Mouse (Mus musculus) ES-E14 (cell line): ENCODE results near the gene 1700022I11Rik. TPM values are rescaled to one million over a fixed set of nuclear protein-coding genes. Genes with fewer than 3 reads are reported as not detected.
A peak's percentile ranks its signal among the peaks of the same experiment; 100 is the strongest.

Experiments used
- DNase-seq: peaks from one replicate; pipeline ENCODE4 v3.0.0-alpha.2; 2013; ENCODE audit warnings: low read depth, low spot score
- H3K27ac ChIP-seq: 2 replicates; pipeline ENCODE4 v1.5.1; 2012; ENCODE audit warnings: low read depth, mild to moderate bottlenecking, low read length, moderate library complexity, mixed read lengths; ENCODE audit not compliant: poor library complexity, insufficient read depth, severe bottlenecking
- H3K36me3 ChIP-seq: 2 replicates; pipeline ENCODE4 v1.6.1; 2012; ENCODE audit warnings: mild to moderate bottlenecking, low read length, moderate library complexity, mixed read lengths; ENCODE audit not compliant: control insufficient read depth, poor library complexity, insufficient read depth, severe bottlenecking
- H3K4me1 ChIP-seq, 2 experiments: fragments of 150-350 bp in 1 of 2; sonication (generic) in 1 of 2; 2 replicates each; pipeline ENCODE4 v1.6.1; 2012; ENCODE audit warnings: low read length in 2 of 2, mild to moderate bottlenecking in 1 of 2, mixed read lengths in 1 of 2; ENCODE audit not compliant: control insufficient read depth in 2 of 2, insufficient read depth in 2 of 2, poor library complexity in 1 of 2
- H3K4me3 ChIP-seq, 2 experiments: fragments of 150-350 bp in 1 of 2; sonication (generic) in 1 of 2; 2 replicates each; pipeline ENCODE4 v1.5.1; 2012; ENCODE audit warnings: low read length in 2 of 2, low read depth in 1 of 2, mild to moderate bottlenecking in 1 of 2, mixed read lengths in 1 of 2; ENCODE audit not compliant: insufficient read depth in 1 of 2, poor library complexity in 1 of 2, severe bottlenecking in 1 of 2
- H3K9ac ChIP-seq: 2 replicates; pipeline ENCODE4 v1.6.1; 2012; ENCODE audit warnings: low read depth, mild to moderate bottlenecking, low read length, mixed read lengths; ENCODE audit not compliant: poor library complexity, insufficient read depth, severe bottlenecking
- H3K9me3 ChIP-seq: fragments of 150-350 bp; sonication (generic); 2 replicates; pipeline ENCODE4 v1.6.1; 2012; ENCODE audit warnings: low read depth, mild to moderate bottlenecking, low read length; ENCODE audit not compliant: control insufficient read depth, insufficient read depth
- CHD2 ChIP-seq: IDR thresholded peaks from 2 replicates; pipeline ENCODE4 v1.6.1; 2014; ENCODE audit warnings: mild to moderate bottlenecking, low read depth, low read length, inconsistent platforms
- HCFC1 ChIP-seq: IDR thresholded peaks from 2 replicates; pipeline ENCODE4 v1.6.1; 2012; ENCODE audit warnings: low read length, inconsistent platforms, borderline replicate concordance; ENCODE audit not compliant: insufficient read depth
- MAFK ChIP-seq: IDR thresholded peaks from 2 replicates; pipeline ENCODE4 v1.6.1; 2014; ENCODE audit warnings: mild to moderate bottlenecking, low read depth, low read length, inconsistent platforms; ENCODE audit not compliant: insufficient read depth
- ZC3H11A ChIP-seq: IDR thresholded peaks from 2 replicates; pipeline ENCODE4 v1.6.1; 2012; ENCODE audit warnings: low read depth, mild to moderate bottlenecking, inconsistent platforms, low read length, borderline replicate concordance
- ZNF384 ChIP-seq: IDR thresholded peaks from 2 replicates; pipeline ENCODE4 v1.6.1; 2012; ENCODE audit warnings: low read depth, low read length, inconsistent platforms
- in situ Hi-C, 2 experiments: fragments of 600-800 bp; cut with MboI; formaldehyde crosslinking; loops; one replicate each; pipeline ENCODE4 v1.15.1; 2025; ENCODE audit warnings: low sequenced_read_pairs in 2 of 2, inconsistent platforms in 1 of 2; ENCODE audit not compliant: unreplicated experiment in 2 of 2
- total RNA-seq: library from RNA; depleted of rRNA; stranded (reverse); fragments of 300-350 nt; gene quantifications from 2 replicates; pipeline ENCODE4 v1.2.3, GENCODE M21; 2012

1700022I11Rik gene
- total RNA-seq, 1 experiment, result 0.58 TPM

GRCm38 (mm10) chr4:43019641-43020465 is 50.4 kb downstream of the 1700022I11Rik start:
- Histone ChIP-seq H3K4me1 (peaks cover 2 to 19% of the 10 kb centered on the region in 2 experiments; a peak in 3 of 4 replicates), H3K36me3 (peaks cover 40% of the 10 kb centered on the region), H3K4me3 (peak overlapping the region in 1 of 2 experiments; percentile 9; a peak in 1 of 4 replicates), H3K27ac (no peak overlapping the region), H3K9me3 (no peaks in the 10 kb centered on the region), H3K9ac (peak overlapping the region; percentile 21)
- no peak for TF ChIP-seq HCFC1
- TF ChIP-seq ZC3H11A, result no peak
- TF ChIP-seq CHD2, result no peak
- no peak for TF ChIP-seq MAFK
- no peak for TF ChIP-seq ZNF384
- no peak for DNase-seq
- in situ Hi-C loops, result no loop called here

GRCm38 (mm10) chr4:43020876-43021275 is 51.5 kb downstream of the 1700022I11Rik start:
- TF ChIP-seq MAFK, result no peak
- no peak for TF ChIP-seq ZC3H11A
- TF ChIP-seq HCFC1, result no peak
- TF ChIP-seq ZNF384, result no peak
- TF ChIP-seq CHD2, result no peak
- H3K9ac ChIP-seq, result peak overlapping the region; percentile 13
- no peak for DNase-seq
- H3K36me3 ChIP-seq, result peaks cover 40% of the 10 kb centered on the region
- in situ Hi-C loops, result no loop called here
- H3K9me3 ChIP-seq, result no peaks in the 10 kb centered on the region
- H3K4me3 ChIP-seq, result peak overlapping the region; percentile 12 to 32; a peak in 3 of 4 replicates
- H3K27ac ChIP-seq, result no peak overlapping the region
- H3K4me1 ChIP-seq, result peaks cover 2 to 21% of the 10 kb centered on the region in 2 experiments; a peak in 3 of 4 replicates

GRCm38 (mm10) chr4:43021341-43021740 is 51.9 kb downstream of the 1700022I11Rik start:
- TF ChIP-seq ZNF384 (no peak), CHD2 (no peak), MAFK (no peak), HCFC1 (no peak), ZC3H11A (no peak)
- DNase-seq, result no peak
- Histone ChIP-seq H3K9ac (peak overlapping the region; percentile 13; the same call in 1 of the 2 replicates), H3K9me3 (no peaks in the 10 kb centered on the region), H3K36me3 (peaks cover 40% of the 10 kb centered on the region), H3K4me1 (peaks cover 2 to 21% of the 10 kb centered on the region in 2 experiments; a peak in 3 of 4 replicates), H3K27ac (no peak overlapping the region), H3K4me3 (peak overlapping the region in 1 of 2 experiments; percentile 32; a peak in 1 of 4 replicates)
- in situ Hi-C loops, result no loop called here

GRCm38 (mm10) chr4:43024673-43025072 is 55.3 kb downstream of the 1700022I11Rik start:
- H3K4me1 ChIP-seq, result peaks cover 2 to 21% of the 10 kb centered on the region in 2 experiments; a peak in 3 of 4 replicates
- no peak for DNase-seq
- peak overlapping the region; percentile 93 to 98 for H3K4me3 ChIP-seq
- H3K9me3 ChIP-seq, result no peaks in the 10 kb centered on the region
- TF ChIP-seq HCFC1, result no peak
- TF ChIP-seq MAFK, result no peak
- TF ChIP-seq ZNF384, result no peak
- TF ChIP-seq CHD2, result no peak
- TF ChIP-seq ZC3H11A, result no peak
- in situ Hi-C loops, result no loop called here
- H3K36me3 ChIP-seq, result peaks cover 36% of the 10 kb centered on the region
- H3K9ac ChIP-seq, result peak overlapping the region; percentile 72; the same call in 1 of the 2 replicates
- H3K27ac ChIP-seq, result no peak overlapping the region
